Mouse (Mus musculus) CH12F3 (cell line): ENCODE results near the gene Ankmy1.

Experiments used
- in situ Hi-C: fragments of 300-500 bp; cut with MboI; formaldehyde crosslinking; loops from 2 replicates; pipeline ENCODE4 v1.14.3; 2020; ENCODE audit warnings: low sequenced_read_pairs

The Ankmy1 gene

DNA sequence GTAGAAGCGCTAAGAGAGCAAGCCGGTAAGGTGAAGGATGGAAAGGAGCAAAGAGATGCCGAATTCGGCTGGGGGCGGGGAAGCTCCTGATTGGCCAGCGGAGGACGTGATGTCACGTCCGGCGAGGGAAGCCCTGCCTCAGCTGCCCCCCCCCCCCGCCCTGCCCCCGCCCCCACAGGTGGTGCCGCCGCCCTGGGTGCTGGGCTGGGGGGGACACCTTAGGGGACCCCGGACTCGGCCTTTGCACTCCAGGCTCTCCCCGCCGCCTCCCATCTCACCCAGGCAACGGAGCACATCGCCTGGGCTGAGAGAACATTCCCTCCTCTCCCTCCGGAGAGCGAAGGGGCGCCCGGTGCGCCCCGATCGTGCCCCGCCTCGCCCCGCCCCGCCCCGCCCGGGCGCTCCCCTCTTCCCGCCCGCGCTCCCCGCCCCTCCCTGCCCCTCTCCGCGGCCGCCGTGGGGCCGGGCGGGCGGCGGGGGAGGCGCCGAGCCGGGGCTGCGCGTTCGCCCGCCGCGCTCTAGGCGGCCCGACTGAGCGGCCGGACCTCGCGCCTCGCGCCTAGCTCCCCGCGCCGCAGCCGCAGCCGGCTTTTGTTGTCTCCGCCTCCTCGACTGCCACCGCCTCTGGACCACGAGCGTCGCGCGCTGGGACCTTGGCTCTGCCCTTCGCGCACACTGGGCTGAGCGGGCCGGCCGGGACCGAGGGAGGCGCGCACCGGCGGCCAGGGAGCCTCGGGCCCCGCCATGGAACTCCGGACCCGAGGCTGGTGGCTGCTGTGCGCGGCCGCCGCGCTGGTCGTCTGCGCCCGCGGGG is 71.3 kb downstream of the Ankmy1 start, which contains the start of gene Gpc1:
Gene Gpc1, plus strand, starts transcription at position 458 of the 814 bp plus-strand sequence.
- in situ Hi-C loops: no loop called here

- in situ Hi-C loops: no loop called here
Measured at GRCm38 (mm10) chr1:92830626-92831187, 72.0 kb downstream of the Ankmy1 start.

DNA sequence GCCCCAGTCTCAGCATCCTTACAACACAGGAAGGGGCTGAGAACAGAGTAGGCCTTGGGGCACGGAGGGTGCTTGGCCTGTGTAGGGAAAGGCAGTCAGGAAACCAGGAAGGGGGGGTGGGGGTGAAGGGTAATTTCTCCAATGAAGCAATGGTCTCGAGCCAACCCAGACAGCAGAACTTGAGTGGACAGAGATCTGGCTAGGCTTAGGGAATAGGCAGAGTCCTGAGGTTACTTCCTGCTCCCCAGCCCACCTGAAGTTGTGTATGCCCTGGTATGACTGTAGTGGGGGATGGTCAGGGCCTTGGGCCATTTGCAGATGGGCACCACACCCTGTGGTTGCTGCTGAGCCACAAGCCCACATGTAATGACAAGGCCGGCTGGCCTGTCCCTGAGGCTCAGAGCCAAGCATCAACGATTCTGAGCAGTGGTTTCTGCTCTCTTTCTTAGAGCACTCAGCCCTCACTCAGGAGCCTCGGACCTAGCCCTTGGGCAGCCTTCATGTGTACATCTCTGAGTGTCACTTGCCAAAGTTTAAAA is 86.9 kb downstream of the Ankmy1 start:
- in situ Hi-C loops: no loop called here

GRCm38 (mm10) chr1:92815100-92815499 is 87.6 kb downstream of the Ankmy1 start:
- in situ Hi-C loops: no loop called here

- in situ Hi-C loops: no loop called here
Measured at GRCm38 (mm10) chr1:92814319-92814718, 88.4 kb downstream of the Ankmy1 start.
